Mouse (Mus musculus) lung, adult 2 months (tissue): ENCODE measurements around the gene 2300002M23Rik.

Source experiments
- CTCF ChIP-seq: fragments of 200-500 bp; IDR thresholded peaks from 2 replicates; pipeline ENCODE4 v1.5.1; 2011; ENCODE audit warnings: mild to moderate bottlenecking, low read length, control low read depth; ENCODE audit not compliant: insufficient read depth
- POLR2A ChIP-seq: fragments of 200-500 bp; IDR thresholded peaks from 2 replicates; pipeline ENCODE4 v1.6.1; 2011; ENCODE audit warnings: low read depth, mild to moderate bottlenecking, control low read depth, low read length, borderline replicate concordance; ENCODE audit errors: extremely low read depth

GRCm38 (mm10) chr17:35569091-35569944, 2.1 kb downstream of the 2300002M23Rik start:
- no peak for TF ChIP-seq POLR2A
- no peak for TF ChIP-seq CTCF
